Mouse (Mus musculus) layer of hippocampus, adult 8-10 months (tissue): ENCODE data around the gene Enthd1. TPM values are rescaled to one million over a fixed set of nuclear protein-coding genes. Genes with fewer than 3 reads are reported as not detected.

Source experiments
- DNase-seq, 2 experiments: peaks; one replicate each; pipeline ENCODE4 v3.0.0; 2022; ENCODE audit warnings: low spot score in 2 of 2
- total RNA-seq, 4 experiments: library from RNA; stranded (reverse); gene quantifications; 2 replicates each; pipeline ENCODE4 v1.2.4; 2022

The Enthd1 gene
- total RNA-seq, 4 experiments from 2014 or later: not detected

GRCm38 (mm10) chr15:80490151-80490550 is 74.8 kb downstream of the Enthd1 start:
- DNase-seq: no peak

GRCm38 (mm10) chr15:80488658-80489057 is 76.3 kb downstream of the Enthd1 start:
- no peak for DNase-seq

GRCm38 (mm10) chr15:80485601-80486000 is 79.4 kb downstream of the Enthd1 start:
- DNase-seq: no peak

DNA sequence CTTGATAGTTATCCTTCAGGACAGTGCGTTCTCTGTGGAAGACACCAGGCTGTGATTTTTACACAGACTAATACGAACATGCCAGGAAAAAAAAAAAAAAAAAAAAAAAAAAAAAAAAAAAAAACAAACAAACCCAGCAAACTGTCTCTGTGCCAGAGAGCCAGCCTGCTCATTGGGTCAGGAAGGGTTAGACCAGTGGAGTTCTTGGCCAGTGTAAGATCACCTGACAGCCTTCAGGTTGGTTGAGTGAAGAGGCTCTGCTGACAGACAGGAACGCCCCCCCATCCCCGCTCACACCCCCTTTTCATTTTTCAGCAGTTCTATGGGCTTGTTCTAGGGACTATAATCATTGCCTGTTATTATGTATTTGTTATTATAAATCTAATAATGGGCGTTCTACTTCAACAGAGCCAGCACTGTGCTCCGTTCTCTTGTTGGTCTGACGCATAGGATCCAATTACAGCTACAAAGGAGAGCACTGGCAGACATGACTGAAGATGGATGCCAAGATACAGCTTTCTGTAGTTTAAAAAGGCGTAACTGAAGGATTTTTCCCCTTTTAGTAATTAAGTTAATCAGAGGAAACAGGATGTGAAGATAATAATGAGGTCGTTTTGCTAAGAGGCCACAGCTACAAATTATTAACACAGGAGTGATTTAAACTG is 81.8 kb downstream of the Enthd1 start:
- no peak for DNase-seq

DNA sequence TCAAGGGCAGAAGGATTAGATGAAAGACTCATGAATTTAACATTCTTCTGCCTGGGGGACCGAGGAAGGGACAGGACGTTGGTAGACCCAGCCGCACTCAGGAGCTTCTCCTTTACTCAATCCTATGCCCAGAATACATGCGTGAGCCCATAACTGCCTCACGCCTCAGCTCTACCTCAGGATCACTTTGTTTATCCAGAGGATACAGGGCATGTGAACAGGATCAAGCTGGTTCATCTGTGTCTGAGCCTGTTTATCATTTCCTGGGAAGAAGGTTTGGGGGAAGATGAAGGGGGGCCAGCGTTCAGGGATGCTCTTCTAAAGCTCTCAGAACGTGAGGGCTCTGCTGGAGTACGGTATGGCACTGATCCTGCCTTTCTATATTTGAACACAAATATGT is 82.6 kb downstream of the Enthd1 start:
- no peak for DNase-seq

DNA sequence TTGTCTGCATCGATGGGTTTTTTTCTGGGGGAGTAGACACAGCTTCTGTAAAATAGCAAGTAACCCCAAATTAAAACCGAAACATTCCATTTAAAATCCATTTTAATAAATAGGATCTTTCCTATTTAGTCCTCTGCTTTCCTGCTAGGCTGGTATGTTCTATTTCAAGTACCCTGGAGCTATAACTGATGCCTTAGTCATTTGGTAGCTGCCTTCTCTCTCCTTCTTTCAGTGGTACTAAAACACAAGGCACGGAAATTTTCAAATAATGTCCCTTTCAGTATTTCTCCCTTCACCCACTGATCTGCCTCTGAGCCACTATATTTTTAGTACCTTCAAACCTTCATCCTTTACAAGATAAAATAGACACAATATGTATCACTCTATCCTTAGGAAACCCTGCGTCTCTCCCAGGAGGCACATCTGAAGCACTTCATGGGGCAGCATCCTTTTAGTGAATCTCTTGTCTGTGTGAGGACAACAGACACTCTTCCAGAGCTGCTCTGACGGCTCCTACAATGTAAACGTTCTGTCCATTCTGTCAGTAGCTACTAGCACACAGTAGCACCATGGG is 90.4 kb downstream of the Enthd1 start:
- no peak for DNase-seq

DNA sequence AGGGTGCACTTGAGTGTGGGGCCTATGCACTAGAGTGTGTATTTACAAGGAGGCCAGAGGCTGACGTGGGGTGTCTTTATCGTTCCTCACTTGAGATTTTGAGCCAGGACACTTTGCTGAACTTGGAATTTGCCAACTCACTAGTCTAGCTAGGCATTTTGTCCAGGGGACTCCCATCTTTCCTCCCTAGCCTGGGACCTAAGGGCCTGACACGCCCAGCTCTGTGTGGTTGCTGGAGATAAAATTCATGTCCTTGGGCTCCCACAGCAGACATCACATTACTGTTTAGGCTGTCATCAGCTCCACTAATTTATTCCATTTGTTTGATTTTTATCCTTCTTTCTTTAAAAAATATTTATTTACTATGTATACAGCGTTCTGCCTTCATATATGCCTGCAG is 97.1 kb downstream of the Enthd1 start:
- DNase-seq: no peak

- no peak for DNase-seq
These were observed 102.8 kb downstream of the Enthd1 start for GRCm38 (mm10) chr15:80462106-80462505.

GRCm38 (mm10) chr15:80461446-80461845 is 103.5 kb downstream of the Enthd1 start:
- no peak for DNase-seq

DNA sequence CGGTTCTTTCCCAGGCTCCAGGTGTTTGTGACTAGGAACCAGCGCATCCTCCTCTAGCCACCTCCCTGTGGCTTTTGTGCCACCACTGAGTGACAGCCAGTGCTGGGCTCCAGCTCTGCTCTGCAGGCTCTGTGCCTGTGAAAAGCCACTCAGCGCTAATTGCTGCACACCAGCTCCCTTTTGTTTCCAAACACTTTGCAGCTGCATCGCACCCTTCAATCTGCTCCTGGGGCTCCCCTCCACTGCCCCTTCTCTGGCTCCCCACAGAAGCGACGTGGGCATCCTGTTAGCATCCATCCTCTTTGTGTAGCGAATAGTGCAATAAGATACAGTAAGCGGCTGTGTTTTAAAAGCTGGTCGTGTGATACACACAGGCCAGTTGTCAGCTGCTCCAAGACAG is 104.9 kb downstream of the Enthd1 start:
- peak in 1 of 2 experiments; percentile 16 for DNase-seq

DNA sequence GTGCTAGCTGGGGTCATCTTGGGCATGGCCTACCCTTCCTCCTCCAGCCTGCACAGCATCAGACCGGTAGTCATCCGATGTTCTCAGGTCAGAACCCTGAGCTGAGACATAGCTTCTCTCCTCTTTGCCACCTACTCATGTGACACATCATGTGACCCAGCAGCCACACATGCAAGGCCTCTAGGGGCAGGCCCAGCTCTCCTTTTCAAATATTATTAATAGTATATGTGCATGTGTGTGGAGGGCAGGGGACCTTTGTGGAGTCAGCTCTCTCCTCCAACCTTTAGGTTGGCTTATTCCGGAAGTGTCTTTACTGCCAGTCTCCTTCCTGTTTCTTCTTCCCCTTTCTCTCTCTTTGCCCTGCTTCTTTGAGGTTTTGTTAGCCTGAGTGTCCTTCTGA is 107.0 kb downstream of the Enthd1 start:
- no peak for DNase-seq

DNA sequence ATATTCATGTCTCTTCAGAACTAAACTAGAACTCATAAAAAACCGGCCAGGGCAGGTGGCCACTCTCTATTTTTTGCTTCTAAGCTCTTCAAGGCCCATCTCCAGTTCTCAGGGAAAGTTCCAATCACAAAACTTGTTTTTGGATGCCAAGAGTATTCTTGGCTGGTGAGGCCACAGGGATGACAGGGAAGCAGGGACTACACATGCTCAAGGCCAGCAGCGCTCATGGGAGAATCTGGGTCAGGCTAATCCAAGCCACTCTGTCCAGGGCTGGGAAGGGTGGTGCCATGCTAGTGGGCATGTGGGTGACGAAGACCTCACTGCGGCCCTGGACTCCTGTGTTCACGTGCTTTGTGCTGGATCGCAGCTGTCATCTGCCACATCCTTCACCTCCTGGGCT is 110.5 kb downstream of the Enthd1 start:
- no peak for DNase-seq

DNA sequence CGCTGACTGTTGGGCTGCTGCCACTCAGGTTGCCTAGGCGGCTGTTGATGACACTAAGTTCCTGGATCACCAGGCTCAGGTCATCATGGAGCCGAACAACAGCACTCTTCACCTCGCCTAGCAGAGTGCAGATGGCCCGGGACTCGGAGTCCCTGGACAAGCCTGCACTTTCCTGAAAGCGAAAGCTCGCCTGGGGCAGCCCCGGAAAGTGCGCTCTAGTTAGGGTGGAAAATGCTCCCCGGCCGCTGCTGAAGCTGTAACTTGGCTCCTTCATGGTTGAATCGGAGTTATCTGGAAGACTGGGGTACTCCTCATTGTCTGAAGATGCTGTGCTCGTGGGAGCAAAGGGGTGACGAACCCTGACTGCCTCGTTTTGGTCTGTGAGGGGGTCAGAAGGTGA is 112.5 kb downstream of the Enthd1 start:
- no peak for DNase-seq

DNA sequence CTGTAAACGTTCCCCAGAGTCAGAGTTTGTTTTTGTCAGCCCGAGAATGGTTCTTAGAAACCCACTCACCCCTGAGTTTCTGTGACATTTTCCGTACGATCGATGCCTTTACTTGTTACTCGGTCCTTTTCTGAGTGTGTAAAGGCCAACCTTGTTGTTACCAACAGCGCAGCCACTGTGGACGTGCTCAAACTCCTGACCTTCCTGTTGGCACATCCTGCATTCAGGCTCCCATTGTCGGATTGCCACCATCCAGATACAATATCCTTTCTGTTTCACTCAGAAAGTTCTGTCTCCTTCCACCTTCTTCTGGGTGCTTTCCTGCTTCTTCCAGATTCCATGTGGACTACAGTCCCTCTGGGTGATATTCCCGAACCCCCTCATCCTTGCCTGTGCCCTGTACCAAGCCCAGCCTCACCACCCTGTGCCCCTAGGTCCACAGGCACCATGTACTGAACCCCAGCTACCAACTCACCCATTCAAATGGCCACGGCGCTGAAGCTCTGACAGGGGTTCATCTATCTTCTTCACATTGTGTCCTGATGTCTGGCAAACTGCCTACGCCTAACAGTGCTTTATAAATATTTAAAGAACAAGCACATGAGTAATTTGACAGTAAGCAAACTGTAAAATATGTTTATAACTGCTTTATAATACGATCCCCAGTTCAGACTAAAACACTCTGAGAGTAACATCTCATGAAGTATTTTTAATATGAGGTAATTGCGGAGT is 118.8 kb downstream of the Enthd1 start:
- DNase-seq: no peak

DNA sequence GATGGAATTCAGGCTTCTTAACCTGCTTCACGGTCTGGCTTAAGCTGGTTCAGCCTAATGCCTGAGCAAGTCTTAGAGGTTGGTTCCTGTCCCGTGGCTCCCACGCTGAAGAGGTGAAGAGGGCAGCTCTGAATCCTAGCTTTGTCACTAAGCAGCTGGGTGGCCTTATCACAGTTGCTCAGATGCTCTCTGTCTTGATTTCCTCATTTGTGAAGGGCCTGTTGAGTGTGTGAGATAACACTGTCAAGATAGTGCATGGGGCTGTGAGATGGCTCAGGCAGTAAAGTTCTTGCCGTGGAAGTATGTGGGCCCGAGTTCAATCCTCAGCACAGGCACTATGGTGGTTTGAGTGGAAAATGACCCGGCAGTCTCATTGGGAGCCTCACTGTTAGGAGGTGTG is 124.8 kb downstream of the Enthd1 start:
- no peak for DNase-seq

- no peak for DNase-seq
These were observed 126.5 kb downstream of the Enthd1 start for GRCm38 (mm10) chr15:80438423-80438822.

- no peak for DNase-seq
These were observed 127.0 kb downstream of the Enthd1 start for GRCm38 (mm10) chr15:80437996-80438395.

DNA sequence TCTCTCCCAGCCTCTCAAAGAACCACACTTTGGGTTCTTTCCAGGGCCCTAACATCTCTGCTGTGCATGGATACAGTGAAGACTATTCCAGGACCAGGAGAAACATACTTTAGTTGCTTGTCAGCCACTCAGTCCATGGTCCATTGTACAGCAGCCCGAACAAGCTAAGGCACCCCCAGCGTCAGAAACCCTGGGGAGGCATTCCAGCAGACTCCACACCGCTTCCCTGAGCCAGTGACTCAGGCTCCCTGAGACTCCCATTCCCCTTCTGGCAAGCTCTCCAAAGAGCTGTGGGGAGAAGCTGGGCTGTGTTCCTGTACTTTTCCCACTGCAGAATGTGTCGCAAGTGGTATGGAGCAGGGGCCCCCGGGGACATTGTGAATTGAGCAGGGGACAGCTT is 128.0 kb downstream of the Enthd1 start:
- DNase-seq: no peak

- DNase-seq: peak in 1 of 2 experiments; percentile 24
These were observed 134.6 kb downstream of the Enthd1 start for GRCm38 (mm10) chr15:80430324-80430723.

DNA sequence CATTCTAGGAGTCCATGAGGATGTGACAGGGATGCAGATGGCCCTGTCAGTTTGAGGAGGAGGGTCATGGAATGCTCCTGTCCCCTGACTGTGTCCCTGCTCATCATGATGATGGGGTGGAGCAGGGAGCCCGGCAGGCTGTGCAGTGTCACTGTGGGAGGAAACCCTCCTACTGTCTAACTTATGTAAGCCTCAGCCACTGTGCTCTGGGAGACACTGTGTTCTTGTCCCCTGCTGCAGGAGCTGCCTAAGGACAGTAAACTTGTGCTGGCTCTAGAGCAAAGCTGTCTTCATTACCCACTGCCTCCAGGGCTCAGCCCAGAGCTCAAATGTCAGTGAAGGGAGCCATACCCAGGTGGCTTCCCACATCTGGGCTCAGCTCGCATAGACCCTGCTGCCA is 146.8 kb downstream of the Enthd1 start:
- peak in 1 of 2 experiments; percentile 23 for DNase-seq

DNA sequence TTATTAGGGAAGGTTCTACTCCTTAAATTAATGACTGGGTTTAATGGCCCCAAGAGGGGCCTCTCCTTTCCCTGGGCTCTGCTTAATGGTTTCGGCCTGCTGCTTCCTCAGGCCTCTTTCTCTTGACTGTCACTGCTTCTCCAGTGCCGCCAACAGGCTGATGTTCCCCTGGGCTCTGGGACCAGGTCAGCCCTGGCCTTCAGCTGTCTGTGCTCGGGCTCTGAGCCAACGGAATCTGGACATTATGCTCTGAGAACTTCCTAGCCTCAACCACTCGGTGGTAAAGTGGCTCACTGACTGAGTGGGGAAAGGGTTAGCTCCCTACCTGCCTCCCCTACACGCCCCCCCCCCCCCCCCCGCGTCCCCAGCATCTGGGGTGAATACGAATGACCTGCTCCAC is 147.9 kb downstream of the Enthd1 start:
- no peak for DNase-seq

DNA sequence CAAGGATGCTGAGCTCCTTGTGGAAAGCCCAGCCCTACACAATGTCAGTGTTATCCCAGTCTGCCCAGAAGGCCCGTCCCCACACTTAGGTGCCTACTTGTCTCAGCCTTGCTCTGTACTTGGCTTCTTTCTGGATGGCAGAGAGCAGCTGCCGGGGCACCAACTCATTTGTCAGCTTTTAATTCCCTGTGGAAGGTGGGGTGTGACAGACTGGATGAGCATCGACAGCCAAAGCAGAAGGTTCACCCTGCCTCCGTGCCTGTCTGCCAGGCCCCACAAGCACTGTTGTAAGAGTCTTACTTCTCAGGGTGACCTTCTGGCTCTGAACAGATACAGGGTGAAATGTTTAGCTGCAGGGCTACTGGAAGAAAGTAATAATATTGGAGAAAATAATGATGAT is 149.8 kb downstream of the Enthd1 start:
- DNase-seq: no peak
